Mouse (Mus musculus) layer of hippocampus, postnatal 36 days (tissue): ENCODE measurements around the gene Rsg1. TPM values are rescaled to one million over a fixed set of nuclear protein-coding genes. Genes with fewer than 3 reads are reported as not detected.

Experiments
- total RNA-seq, 2 experiments: library from RNA; stranded (reverse); gene quantifications; 2 replicates each; pipeline ENCODE4 v1.2.3; 2021

Gene Rsg1
- total RNA-seq, 2 experiments from 2014 or later = 2.7 to 4.1 TPM

Other genes with a start within 250 kb of the Rsg1 start
- gene Atp13a2, start 227.1 kb upstream of the Rsg1 start, total RNA-seq = 100 to 1,000 TPM; 150 to 154 TPM
- gene Mfap2, start 203.5 kb upstream of the Rsg1 start, total RNA-seq = 1 to 10 TPM; 5.7 to 5.8 TPM
- 10 to 100 TPM; 73.7 to 77.2 TPM for gene Crocc, start 153.4 kb upstream of the Rsg1 start, total RNA-seq
- 10 to 100 TPM; 38.5 to 40.5 TPM for gene Necap2, start 135.6 kb upstream of the Rsg1 start, total RNA-seq
- gene Spata21, start 125.6 kb upstream of the Rsg1 start, total RNA-seq = not detected
- 10 to 100 TPM; 47.4 to 62.3 TPM for gene Szrd1, start 74.2 kb upstream of the Rsg1 start, total RNA-seq
- gene Fbxo42, start 66.0 kb upstream of the Rsg1 start, total RNA-seq = 10 to 100 TPM; 23.7 to 24.5 TPM
- 10 to 100 TPM; 15.5 to 15.9 TPM for gene Arhgef19, start 25.5 kb downstream of the Rsg1 start, total RNA-seq
- gene Epha2, start 87.3 kb downstream of the Rsg1 start, total RNA-seq = 1 to 10 TPM; 1.3 to 1.7 TPM
- 1 to 10 TPM; 2.1 to 3.3 TPM for gene Fam131c, start 154.3 kb downstream of the Rsg1 start, total RNA-seq
- gene Clcnka, start 184.8 kb downstream of the Rsg1 start, total RNA-seq = not detected
- not detected for gene Clcnkb, start 202.1 kb downstream of the Rsg1 start, total RNA-seq
- not detected for gene Hspb7, start 206.8 kb downstream of the Rsg1 start, total RNA-seq
- 1 to 10 TPM; 4.7 to 5.1 TPM for gene Srarp, start 222.1 kb downstream of the Rsg1 start, total RNA-seq
- gene Zbtb17, start 230.7 kb downstream of the Rsg1 start, total RNA-seq = 10 to 100 TPM; 34.1 to 34.9 TPM